Mouse (Mus musculus): ENCODE data around the gene Gm8020.
"Not testable (repeated sequence)": the region's sequence is repeated elsewhere in the genome, so short reads cannot be mapped to it uniquely, and the experiment has no call there.

Gm8020 gene

DNA sequence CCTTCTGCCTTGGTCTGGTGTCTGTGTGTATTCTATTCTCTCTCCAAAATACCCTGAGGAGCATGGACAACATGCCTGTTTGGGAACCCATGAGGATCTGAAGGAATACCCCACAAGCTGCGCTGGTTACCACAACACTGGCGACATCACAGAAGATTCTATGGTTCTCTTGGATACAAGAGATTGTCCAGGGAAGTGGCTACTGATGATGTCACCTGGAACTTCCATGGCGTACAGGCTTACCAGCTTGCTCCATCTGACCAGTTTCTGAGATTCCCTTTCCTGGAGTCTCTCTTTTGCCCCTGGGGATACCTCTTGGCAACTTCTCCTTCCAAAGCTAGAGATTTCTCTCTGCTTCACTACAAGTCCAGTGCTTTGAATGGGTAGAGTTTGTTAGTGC, at the start of gene Gm8020:
Gm8020 (minus strand) TSS at position 101 of the 400 bp plus-strand sequence.
- not testable (repeated sequence) for DNase-seq (ENCODE audit: low read depth, low spot score)

DNA sequence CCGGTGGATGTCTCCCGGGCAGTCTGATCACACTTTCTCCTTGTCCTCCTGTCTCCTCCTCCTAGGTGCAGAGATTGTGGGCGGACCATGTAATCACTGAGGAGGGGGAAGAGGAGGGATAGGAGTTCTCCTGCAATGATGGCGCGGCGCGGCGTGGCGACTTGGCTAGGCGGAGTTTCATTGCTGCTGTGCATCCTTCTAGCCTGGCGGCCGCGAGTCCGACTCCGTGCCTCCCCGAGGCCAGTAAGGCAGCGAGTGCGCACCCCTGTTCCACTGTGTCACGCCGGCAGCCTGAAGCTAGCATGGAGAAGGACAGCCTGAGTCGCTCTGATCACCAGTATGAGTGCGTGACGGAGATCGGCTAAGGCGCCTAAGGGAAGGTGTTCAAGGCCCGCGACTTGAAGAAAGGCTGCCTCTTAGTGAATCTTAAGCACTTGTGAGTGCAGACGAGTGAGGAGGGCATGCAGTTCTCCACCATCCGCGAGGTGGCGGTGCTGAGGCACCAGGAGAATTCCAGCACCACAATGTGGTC, 41.1 kb upstream of the Gm8020 start:
- DNase-seq (ENCODE audit: low read depth, low spot score), result not testable (repeated sequence)

DNA sequence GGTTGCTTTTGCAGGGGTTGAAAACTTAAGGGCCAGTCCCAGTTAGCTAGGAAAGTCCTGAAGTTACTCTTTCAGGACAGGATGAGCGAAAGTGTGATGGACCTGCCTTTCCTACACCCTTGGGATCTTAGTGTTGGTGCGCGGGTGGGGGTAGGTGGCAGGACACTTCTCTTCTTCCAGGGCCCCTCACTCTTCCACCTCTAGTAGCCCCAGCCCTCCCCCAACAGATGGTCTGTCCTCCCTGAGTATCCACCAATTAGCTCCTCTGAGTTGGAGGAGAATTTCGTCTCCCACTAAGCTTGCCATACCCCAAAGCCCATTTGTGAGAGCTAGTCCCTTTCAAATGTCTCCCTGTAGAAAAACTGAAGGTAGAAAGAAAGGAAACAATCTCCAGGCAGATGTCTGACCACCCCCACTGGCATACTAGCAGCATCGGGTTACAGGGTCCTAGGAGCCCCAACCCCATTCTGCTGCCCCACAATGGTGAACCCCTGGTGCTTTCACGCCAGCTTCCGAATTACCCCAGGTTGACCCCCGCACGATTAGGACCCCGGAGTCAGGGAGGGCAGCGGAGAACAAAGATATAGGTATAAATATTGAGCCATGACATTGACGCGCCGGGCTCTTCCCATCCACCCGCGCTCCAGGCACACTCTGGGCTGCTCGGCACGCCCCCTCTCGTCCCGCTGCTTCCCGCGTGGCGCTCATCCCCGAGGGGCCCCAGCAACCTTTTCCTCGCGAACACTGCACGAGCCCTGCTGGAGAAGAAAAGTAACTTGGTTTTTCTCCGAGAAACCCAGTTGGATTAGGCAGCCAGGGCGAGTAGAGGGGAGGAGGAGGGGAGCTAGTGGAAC, 40.4 kb upstream of the Gm8020 start:
- DNase-seq (ENCODE audit: low read depth, low spot score), result not testable (repeated sequence)

DNA sequence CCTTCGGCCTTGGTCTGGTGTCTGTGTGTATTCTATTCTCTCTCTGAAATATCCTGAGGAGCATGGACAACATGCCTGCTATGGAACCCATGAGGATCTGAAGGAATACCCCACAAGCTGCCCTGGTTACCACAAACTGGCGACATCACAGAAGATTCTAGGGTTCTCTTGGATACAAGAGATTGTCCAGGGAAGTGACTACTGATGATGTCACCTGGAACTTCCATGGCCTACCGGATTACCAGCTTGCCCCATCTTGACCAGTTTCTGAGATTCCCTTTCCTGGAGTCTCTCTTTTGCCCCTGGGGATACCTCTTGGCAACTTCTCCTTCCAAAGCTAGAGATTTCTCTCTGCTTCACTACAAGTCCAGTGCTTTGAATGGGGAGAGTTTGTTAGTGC, 22.0 kb upstream of the Gm8020 start, which contains the start of gene Gm8024:
Gm8024 (minus strand) TSS at position 101 of the 400 bp plus-strand sequence.
- not testable (repeated sequence) for DNase-seq (ENCODE audit: low read depth, low spot score)

DNA sequence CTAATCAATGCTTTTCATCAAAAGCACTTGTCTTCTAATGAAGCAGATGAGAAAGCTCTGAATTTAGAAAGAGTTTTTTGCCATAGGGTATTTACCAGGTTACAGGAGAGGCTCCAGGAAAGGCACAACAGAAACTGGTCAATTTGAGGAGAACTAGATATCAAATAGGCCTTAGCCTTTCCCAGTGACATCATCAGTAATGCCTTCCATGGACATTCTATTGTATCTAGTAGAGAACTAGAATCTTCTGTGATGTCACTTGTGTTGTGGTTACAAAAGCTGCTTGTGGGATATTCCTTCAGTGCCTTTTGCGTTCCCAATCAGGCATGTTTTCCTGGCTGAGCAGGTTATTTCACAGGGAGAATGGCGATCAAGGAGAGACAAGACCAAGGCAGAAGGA, 38.6 kb downstream of the Gm8020 start, which contains the start of gene Gm8011:
Gm8011 (plus strand) TSS at position 301 of the 400 bp plus-strand sequence.
- DNase-seq (ENCODE audit: low read depth, low spot score), result not testable (repeated sequence)

Measured in skeletal muscle tissue, adult 2 months (tissue).